Mouse (Mus musculus): Measurements from ENCODE around the gene Alpl.

DNA sequence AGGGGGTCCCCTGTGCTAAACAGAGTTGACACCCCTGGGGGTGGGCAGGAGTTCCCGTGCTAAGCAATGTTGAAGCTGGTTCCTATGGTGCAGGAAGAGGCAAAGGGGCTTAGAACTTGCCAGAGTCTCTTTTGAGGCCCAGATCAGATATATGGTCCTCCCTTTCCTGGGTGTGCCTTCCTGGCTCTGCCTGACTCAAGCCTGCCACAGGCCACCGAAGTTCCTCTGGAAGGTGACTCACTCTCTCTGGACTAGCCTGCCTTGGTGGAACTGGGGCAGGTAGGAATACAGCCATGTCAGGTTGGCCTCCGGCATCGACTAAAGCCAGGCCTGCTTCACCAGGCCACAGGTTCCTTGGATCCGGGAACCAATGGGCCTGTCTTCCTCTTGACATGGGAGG, 93.1 kb downstream of the Alpl start:
- TF ChIP-seq MYC (IDR thresholded peaks at IDR 0.05; ENCODE audit: low read depth, low read length) = no peak
- no peak for TF ChIP-seq MAX (IDR thresholded peaks at IDR 0.05; ENCODE audit: low read length)
- no peak for TF ChIP-seq NELFE (IDR thresholded peaks at IDR 0.05; ENCODE audit: low read depth, low read length)
- TF ChIP-seq ZMIZ1 (IDR thresholded peaks at IDR 0.05; ENCODE audit: low read depth, low read length) = no peak
- no peak for TF ChIP-seq CHD1 (IDR thresholded peaks at IDR 0.05; ENCODE audit: low read depth, low read length)
- TF ChIP-seq POLR2A (IDR thresholded peaks at IDR 0.05; ENCODE audit: low read depth, low read length) = no peak
- TF ChIP-seq BHLHE40 (IDR thresholded peaks at IDR 0.05; ENCODE audit: low read depth, low read length) = no peak
- no peak for TF ChIP-seq SIN3A (IDR thresholded peaks at IDR 0.05; ENCODE audit: low read length)
- TF ChIP-seq CTCF (conservative IDR thresholded peaks at IDR 0.05 in 1 of 2, IDR thresholded peaks at IDR 0.05 in 1 of 2; ENCODE audit: low read depth in 2 of 2, low read length in 2 of 2) = no peak
- no peak for TF ChIP-seq EP300 (IDR thresholded peaks at IDR 0.05; ENCODE audit: low read length)
- TF ChIP-seq ELF1 (IDR thresholded peaks at IDR 0.05; ENCODE audit: low read depth, low read length) = no peak
- TF ChIP-seq USF2 (conservative IDR thresholded peaks at IDR 0.05; ENCODE audit: low read depth, low read length) = no peak
- TF ChIP-seq USF1 (IDR thresholded peaks at IDR 0.05; ENCODE audit: low read depth, low read length) = no peak
- no peak for TF ChIP-seq JUN (IDR thresholded peaks at IDR 0.05; ENCODE audit: insufficient read depth, low read depth, low read length)

Measured in CH12.LX (cell line).